Mouse (Mus musculus): ENCODE measurements around the gene Slc7a8. TPM values are rescaled to one million over a fixed set of nuclear protein-coding genes. Genes with fewer than 3 reads are reported as not detected.

Gene Slc7a8
- 8.5 TPM for polyA plus RNA-seq (2014; fragmentation: Illumina TruSeq; extraction: RNeasy Lipid Tissue Mini Kit (QIAGEN cat#74804); ENCODE audit: low read depth, low replicate concordance)

DNA sequence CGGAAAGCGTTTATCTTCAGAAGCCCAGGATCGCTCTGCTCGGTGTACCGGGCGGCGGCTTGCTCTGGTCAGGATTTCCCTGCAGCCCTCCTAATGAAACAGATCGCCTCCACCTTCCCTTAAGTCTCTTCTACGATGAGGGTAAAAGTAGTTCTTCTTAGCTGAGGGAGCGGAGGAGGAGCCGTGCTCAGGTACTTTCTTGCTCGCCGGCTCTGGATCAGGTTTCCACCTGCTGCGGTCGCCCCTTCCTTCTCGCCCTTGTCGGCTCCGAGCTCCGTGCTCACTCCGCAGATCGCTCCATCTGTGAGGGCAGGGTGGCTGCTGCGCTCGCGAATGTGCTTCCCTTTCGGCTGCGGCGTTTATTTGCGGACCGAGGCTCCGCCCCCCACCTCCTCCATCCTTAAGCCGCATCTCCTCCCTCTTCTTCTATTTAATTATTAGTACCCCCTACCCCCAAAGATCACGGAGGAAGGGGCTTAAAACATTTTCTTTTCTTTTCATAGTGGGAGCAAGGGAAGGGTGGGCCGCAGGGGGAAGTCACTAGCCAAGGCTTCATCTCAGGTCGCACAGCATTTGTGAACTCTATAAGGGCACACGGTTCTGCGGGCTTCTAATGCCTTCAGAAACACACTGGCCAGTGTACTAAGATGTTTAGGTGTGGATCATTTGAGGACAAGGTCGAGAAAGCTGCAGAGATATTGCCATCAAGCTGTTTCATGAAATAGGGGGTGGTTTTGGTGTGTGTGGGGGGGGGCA lies at the start of gene Slc7a8:
TSS of gene Slc7a8 (minus strand) at position 337 of the 756 bp plus-strand sequence.

DNA sequence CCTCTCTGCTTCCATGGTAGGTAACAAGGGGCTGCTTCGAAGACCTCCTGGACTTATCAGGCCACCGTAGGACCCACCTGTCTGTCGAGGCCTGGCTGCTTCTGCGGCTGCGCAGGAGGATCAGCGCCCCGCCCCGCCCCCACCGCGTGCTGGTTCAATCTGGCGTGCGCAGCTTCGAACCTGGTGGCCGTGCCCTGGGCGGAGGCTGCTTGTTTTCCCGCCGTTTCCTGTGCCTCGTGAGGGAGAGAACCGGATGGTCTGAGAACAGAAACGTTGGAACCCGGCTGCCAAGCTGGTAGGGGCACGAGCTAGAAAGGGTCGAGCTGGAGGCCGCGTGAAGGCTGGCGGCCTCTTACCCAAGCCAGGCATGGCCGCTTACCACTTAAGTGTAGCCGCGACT lies 32.2 kb upstream of the Slc7a8 start, which contains the start of gene Rnf212b:
TSS of gene Rnf212b (plus strand) at position 151 of the 400 bp plus-strand sequence.

DNA sequence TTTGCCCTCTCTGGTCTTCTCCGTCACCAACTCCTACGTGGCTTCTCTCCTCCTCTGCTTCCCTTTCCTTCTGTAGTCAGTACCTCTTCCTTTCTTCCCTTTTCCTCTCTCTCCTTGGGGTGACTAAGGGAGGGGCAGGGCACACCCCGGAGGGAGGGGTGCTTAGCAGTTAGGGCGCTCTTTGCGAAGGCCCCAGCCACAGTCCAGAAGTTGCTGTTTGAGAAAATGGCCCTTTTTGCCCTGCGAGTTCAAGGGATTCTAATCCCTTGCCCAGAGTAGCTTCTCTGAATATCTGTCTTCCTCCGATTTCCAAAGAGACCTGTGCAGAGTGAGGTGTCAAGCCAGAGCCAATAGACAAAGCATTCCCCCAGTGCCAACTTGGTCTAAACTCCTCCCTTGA lies 69.7 kb downstream of the Slc7a8 start, which contains the start of gene Cebpe:
TSS of gene Cebpe (minus strand) at position 101 of the 400 bp plus-strand sequence.

DNA sequence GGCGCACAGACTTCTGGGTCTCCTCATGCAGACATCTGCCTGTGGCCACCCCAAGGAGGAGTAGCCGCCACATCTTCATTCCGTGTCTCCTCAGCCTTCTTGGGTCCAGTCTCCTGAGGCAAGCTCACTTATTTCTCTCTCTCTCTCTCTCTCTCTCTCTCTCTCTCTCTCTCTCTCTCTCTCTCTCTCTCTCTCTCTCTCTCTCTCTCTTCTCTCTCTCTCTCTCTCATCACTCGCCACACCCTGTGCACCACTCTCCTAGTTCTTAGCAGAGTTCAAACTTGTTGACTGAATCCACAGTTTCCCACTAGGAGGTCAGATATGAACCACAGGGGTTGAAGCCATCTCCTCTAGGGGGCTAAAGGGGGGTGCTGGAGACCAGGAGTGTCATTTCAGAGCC lies 83.0 kb downstream of the Slc7a8 start, which contains the start of gene Gm29776:
TSS of gene Gm29776 (minus strand) at position 101 of the 400 bp plus-strand sequence.

DNA sequence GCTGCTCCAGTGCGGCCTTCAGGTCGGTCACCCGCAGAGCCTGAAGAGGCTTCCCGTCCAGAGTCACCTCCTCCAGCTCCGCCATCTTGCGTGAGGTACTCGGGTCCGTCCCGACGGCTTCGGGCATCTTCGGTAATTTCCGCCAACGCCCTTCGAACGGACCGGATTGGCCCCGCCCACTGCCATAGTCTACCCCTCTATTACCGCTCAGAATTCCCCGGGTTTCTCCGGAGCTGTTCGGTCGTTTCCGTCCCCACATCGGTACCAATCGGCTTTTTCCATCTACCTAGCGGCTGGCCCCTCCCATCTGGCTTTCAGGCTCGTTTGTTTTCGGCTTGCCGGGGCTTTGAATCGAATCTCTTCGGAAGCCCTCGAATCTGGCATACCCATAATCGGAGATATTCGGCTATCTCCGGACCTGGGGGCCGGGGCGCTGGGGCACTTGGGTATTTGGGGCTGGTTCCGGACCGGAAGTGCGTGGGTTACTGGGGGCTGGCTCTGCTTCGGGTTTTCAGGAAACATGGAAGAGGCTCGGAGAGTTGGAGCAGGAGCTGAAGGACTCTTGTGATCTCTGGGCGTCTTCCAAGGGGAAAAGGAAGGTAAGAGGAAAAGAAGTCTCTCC lies 95.1 kb downstream of the Slc7a8 start, which contains the start of gene Acin1:
TSS of gene Acin1 (minus strand) at position 410 of the 622 bp plus-strand sequence.

DNA sequence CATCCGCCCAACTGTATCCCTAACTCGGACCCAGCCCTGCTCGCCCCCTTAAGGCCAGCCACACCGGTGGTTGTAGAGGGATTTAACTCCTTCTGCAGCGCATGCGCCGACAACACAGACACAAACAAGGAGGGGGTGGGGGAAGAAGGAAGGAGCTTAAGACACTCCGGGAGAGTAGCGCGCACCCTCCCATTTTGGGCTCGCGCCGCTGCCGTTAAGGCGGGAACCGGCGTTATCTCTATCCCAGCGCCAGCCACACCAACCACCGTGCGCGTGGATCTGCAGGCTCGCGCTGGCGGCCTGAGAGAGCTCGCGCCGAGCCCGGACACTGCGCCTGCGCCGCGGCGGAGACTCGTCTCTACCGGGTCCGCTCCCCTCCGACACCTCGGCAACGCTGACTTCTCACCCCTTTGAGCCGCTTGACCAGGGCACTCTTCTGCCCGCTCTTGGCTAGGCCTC lies 95.7 kb downstream of the Slc7a8 start, which contains the start of gene 1700123O20Rik:
TSS of gene 1700123O20Rik (plus strand) at position 154 of the 459 bp plus-strand sequence.

Other genes starting within 250 kb of the Slc7a8 start
- 22.2 TPM for gene Haus4, start 227.3 kb downstream of the Slc7a8 start, polyA plus RNA-seq (2014; fragmentation: Illumina TruSeq; extraction: RNeasy Lipid Tissue Mini Kit (QIAGEN cat#74804); ENCODE audit: low read depth, low replicate concordance)
- gene Ajuba, start 204.4 kb downstream of the Slc7a8 start, polyA plus RNA-seq (2014; fragmentation: Illumina TruSeq; extraction: RNeasy Lipid Tissue Mini Kit (QIAGEN cat#74804); ENCODE audit: low read depth, low replicate concordance): 6.1 TPM
- 0.87 TPM for gene 4931414P19Rik, start 176.0 kb downstream of the Slc7a8 start, polyA plus RNA-seq (2014; fragmentation: Illumina TruSeq; extraction: RNeasy Lipid Tissue Mini Kit (QIAGEN cat#74804); ENCODE audit: low read depth, low replicate concordance)
- gene Psmb5, start 163.9 kb downstream of the Slc7a8 start, polyA plus RNA-seq (2014; fragmentation: Illumina TruSeq; extraction: RNeasy Lipid Tissue Mini Kit (QIAGEN cat#74804); ENCODE audit: low read depth, low replicate concordance): 4.2 TPM
- not detected for gene Psmb11, start 160.5 kb downstream of the Slc7a8 start, polyA plus RNA-seq (2014; fragmentation: Illumina TruSeq; extraction: RNeasy Lipid Tissue Mini Kit (QIAGEN cat#74804); ENCODE audit: low read depth, low replicate concordance)
- not detected for gene Gm17606, start 141.0 kb downstream of the Slc7a8 start, polyA plus RNA-seq (2014; fragmentation: Illumina TruSeq; extraction: RNeasy Lipid Tissue Mini Kit (QIAGEN cat#74804); ENCODE audit: low read depth, low replicate concordance)
- gene Cdh24, start 140.6 kb downstream of the Slc7a8 start, polyA plus RNA-seq (2014; fragmentation: Illumina TruSeq; extraction: RNeasy Lipid Tissue Mini Kit (QIAGEN cat#74804); ENCODE audit: low read depth, low replicate concordance): 1.3 TPM
- 10.9 TPM for gene 1700123O20Rik, start 95.7 kb downstream of the Slc7a8 start, polyA plus RNA-seq (2014; fragmentation: Illumina TruSeq; extraction: RNeasy Lipid Tissue Mini Kit (QIAGEN cat#74804); ENCODE audit: low read depth, low replicate concordance)
- 219 TPM for gene Acin1, start 95.0 kb downstream of the Slc7a8 start, polyA plus RNA-seq (2014; fragmentation: Illumina TruSeq; extraction: RNeasy Lipid Tissue Mini Kit (QIAGEN cat#74804); ENCODE audit: low read depth, low replicate concordance)
- gene Gm29776, start 83.1 kb downstream of the Slc7a8 start, polyA plus RNA-seq (2014; fragmentation: Illumina TruSeq; extraction: RNeasy Lipid Tissue Mini Kit (QIAGEN cat#74804); ENCODE audit: low read depth, low replicate concordance): not detected
- not detected for gene Cebpe, start 69.8 kb downstream of the Slc7a8 start, polyA plus RNA-seq (2014; fragmentation: Illumina TruSeq; extraction: RNeasy Lipid Tissue Mini Kit (QIAGEN cat#74804); ENCODE audit: low read depth, low replicate concordance)
- gene Rnf212b, start 32.2 kb upstream of the Slc7a8 start, polyA plus RNA-seq (2014; fragmentation: Illumina TruSeq; extraction: RNeasy Lipid Tissue Mini Kit (QIAGEN cat#74804); ENCODE audit: low read depth, low replicate concordance): 12.4 TPM
- 65.4 TPM for gene Homez, start 89.0 kb upstream of the Slc7a8 start, polyA plus RNA-seq (2014; fragmentation: Illumina TruSeq; extraction: RNeasy Lipid Tissue Mini Kit (QIAGEN cat#74804); ENCODE audit: low read depth, low replicate concordance)
- gene Ppp1r3e, start 95.6 kb upstream of the Slc7a8 start, polyA plus RNA-seq (2014; fragmentation: Illumina TruSeq; extraction: RNeasy Lipid Tissue Mini Kit (QIAGEN cat#74804); ENCODE audit: low read depth, low replicate concordance): 3.7 TPM
- gene Bcl2l2, start 101.4 kb upstream of the Slc7a8 start, polyA plus RNA-seq (2014; fragmentation: Illumina TruSeq; extraction: RNeasy Lipid Tissue Mini Kit (QIAGEN cat#74804); ENCODE audit: low read depth, low replicate concordance): 9.3 TPM
- not detected for gene Gm20521, start 101.5 kb upstream of the Slc7a8 start, polyA plus RNA-seq (2014; fragmentation: Illumina TruSeq; extraction: RNeasy Lipid Tissue Mini Kit (QIAGEN cat#74804); ENCODE audit: low read depth, low replicate concordance)
- gene Pabpn1, start 110.6 kb upstream of the Slc7a8 start, polyA plus RNA-seq (2014; fragmentation: Illumina TruSeq; extraction: RNeasy Lipid Tissue Mini Kit (QIAGEN cat#74804); ENCODE audit: low read depth, low replicate concordance): 155 TPM
- 0.43 TPM for gene Slc22a17, start 131.2 kb upstream of the Slc7a8 start, polyA plus RNA-seq (2014; fragmentation: Illumina TruSeq; extraction: RNeasy Lipid Tissue Mini Kit (QIAGEN cat#74804); ENCODE audit: low read depth, low replicate concordance)
- gene Efs, start 144.2 kb upstream of the Slc7a8 start, polyA plus RNA-seq (2014; fragmentation: Illumina TruSeq; extraction: RNeasy Lipid Tissue Mini Kit (QIAGEN cat#74804); ENCODE audit: low read depth, low replicate concordance): not detected
- gene Il25, start 150.7 kb upstream of the Slc7a8 start, polyA plus RNA-seq (2014; fragmentation: Illumina TruSeq; extraction: RNeasy Lipid Tissue Mini Kit (QIAGEN cat#74804); ENCODE audit: low read depth, low replicate concordance): not detected
- gene Cmtm5, start 154.3 kb upstream of the Slc7a8 start, polyA plus RNA-seq (2014; fragmentation: Illumina TruSeq; extraction: RNeasy Lipid Tissue Mini Kit (QIAGEN cat#74804); ENCODE audit: low read depth, low replicate concordance): not detected
- 0.03 TPM for gene Myh6, start 185.0 kb upstream of the Slc7a8 start, polyA plus RNA-seq (2014; fragmentation: Illumina TruSeq; extraction: RNeasy Lipid Tissue Mini Kit (QIAGEN cat#74804); ENCODE audit: low read depth, low replicate concordance)
- gene Gm17428, start 195.0 kb upstream of the Slc7a8 start, polyA plus RNA-seq (2014; fragmentation: Illumina TruSeq; extraction: RNeasy Lipid Tissue Mini Kit (QIAGEN cat#74804); ENCODE audit: low read depth, low replicate concordance): not detected
- not detected for gene Myh7, start 212.7 kb upstream of the Slc7a8 start, polyA plus RNA-seq (2014; fragmentation: Illumina TruSeq; extraction: RNeasy Lipid Tissue Mini Kit (QIAGEN cat#74804); ENCODE audit: low read depth, low replicate concordance)
- 3.7 TPM for gene Ngdn, start 233.5 kb upstream of the Slc7a8 start, polyA plus RNA-seq (2014; fragmentation: Illumina TruSeq; extraction: RNeasy Lipid Tissue Mini Kit (QIAGEN cat#74804); ENCODE audit: low read depth, low replicate concordance)

Data from testis, adult 10 weeks (tissue).